Mouse (Mus musculus) Patski (cell line): ENCODE measurements around the gene Taar8a. TPM values are rescaled to one million over a fixed set of nuclear protein-coding genes. Genes with fewer than 3 reads are reported as not detected.
A peak's percentile ranks its signal among the peaks of the same experiment; 100 is the strongest.
"Not testable (repeated sequence)": the region's sequence is repeated elsewhere in the genome, so short reads cannot be mapped to it uniquely, and the experiment has no call there.

Experiments used
- ATAC-seq: fragments of 100-300 bp; one replicate; pipeline ENCODE4 v1.8.0; 2021
- CTCF ChIA-PET: fragments of 350-600 bp; sonication (Branson Sonifier 250); formaldehyde crosslinking; loops from one replicate; lab custom pipeline; 2022; ENCODE audit warnings: inconsistent platforms; lab: Charles Lee
- POLR2A ChIA-PET: fragments of 350-600 bp; sonication (Branson Sonifier 250); formaldehyde crosslinking; loops from one replicate; lab custom pipeline; 2022; ENCODE audit warnings: antibody characterized with exemption, inconsistent platforms; lab: Charles Lee
- DNase-seq: peaks from one replicate; pipeline ENCODE4 v3.0.0-alpha.2; 2011; ENCODE audit warnings: low read depth, low spot score
- H3K27me3 ChIP-seq: fragments of 371-371 bp; one replicate; pipeline ENCODE4 v1.5.1; 2021
- CTCF ChIP-seq: fragments of 100-300 bp; IDR thresholded peaks from one replicate; pipeline ENCODE4 v1.5.1; 2021
- in situ Hi-C: fragments of 300-500 bp; cut with MboI; formaldehyde crosslinking; loops from 3 replicates; pipeline ENCODE4 v1.11.1; 2018; ENCODE audit warnings: low pct_unique_long_range_greater_than_20kb, mixed read lengths
- polyA plus RNA-seq: library from polyadenylated mRNA; unstranded; gene quantifications from one replicate; pipeline ENCODE4 v1.2.3, GENCODE M21; 2021

Gene Taar8a
- polyA plus RNA-seq: not detected

GRCm38 (mm10) chr10:24076200-24076599, at the start of gene Taar8a:
Gene Taar8a (plus strand): TSS chr10:24076500.
- POLR2A ChIA-PET, ATAC-seq, DNase-seq, CTCF ChIA-PET: not testable (repeated sequence)
- in situ Hi-C loops: loop anchor here (25.0 kb wide), 1 partner anchor 989 kb away; no protein-coding TSS in a partner anchor
- H3K27me3 ChIP-seq: peaks cover 44% of the 10 kb centered on the region

- POLR2A ChIA-PET: no interaction called here
- ATAC-seq (no peak), DNase-seq (no peak)
- TF ChIP-seq CTCF: no peak
- CTCF ChIA-PET: no interaction called here
- in situ Hi-C loops: no loop called here
- H3K27me3 ChIP-seq: peaks cover 37% of the 10 kb centered on the region
Observed at GRCm38 (mm10) chr10:24026922-24027321, 49.4 kb upstream of the Taar8a start, which contains the start of gene Taar7d. Gene Taar7d (plus strand): TSS chr10:24027222.

GRCm38 (mm10) chr10:24031347-24031746, 45.0 kb upstream of the Taar8a start:
- POLR2A ChIA-PET: no interaction called here

GRCm38 (mm10) chr10:24037314-24037713, 39.0 kb upstream of the Taar8a start, which contains the start of gene Taar7e:
Gene Taar7e (plus strand): TSS chr10:24037614.
- DNase-seq (no peak), ATAC-seq (no peak)
- peaks cover 12% of the 10 kb centered on the region for H3K27me3 ChIP-seq
- ChIA-PET POLR2A (no interaction called here), CTCF (no interaction called here)
- TF ChIP-seq CTCF: no peak
- in situ Hi-C loops: no loop called here

More at GRCm38 (mm10) chr10:24031347-24031746, 45.0 kb upstream of the Taar8a start:
- CTCF ChIA-PET: interaction anchor here (0.7 to 0.9 kb wide), 2 partner anchors 10 kb away, joined by 3 read pairs; no protein-coding TSS in a partner anchor
- peaks cover 17% of the 10 kb centered on the region for H3K27me3 ChIP-seq
- TF ChIP-seq CTCF: no peak
- ATAC-seq: no peak
- in situ Hi-C loops: no loop called here
- DNase-seq: no peak

GRCm38 (mm10) chr10:24040120-24040869, 36.0 kb upstream of the Taar8a start:
- no peak for TF ChIP-seq CTCF
- in situ Hi-C loops: no loop called here
- ChIA-PET POLR2A (no interaction called here), CTCF (no interaction called here)
- H3K27me3 ChIP-seq: peaks cover 9% of the 10 kb centered on the region
- ATAC-seq (no peak), DNase-seq (no peak)

- ChIA-PET CTCF (no interaction called here), POLR2A (no interaction called here)
- ATAC-seq (no peak), DNase-seq (no peak)
- H3K27me3 ChIP-seq: peaks cover 6% of the 10 kb centered on the region
- in situ Hi-C loops: no loop called here
- no peak for TF ChIP-seq CTCF
Observed at GRCm38 (mm10) chr10:24049210-24049609, 27.1 kb upstream of the Taar8a start, which contains the start of gene Taar7f. Gene Taar7f (plus strand): TSS chr10:24049510.

- in situ Hi-C loops: no loop called here
- no peak for TF ChIP-seq CTCF
- ATAC-seq (no peak), DNase-seq (no peak)
- POLR2A ChIA-PET: no interaction called here
- CTCF ChIA-PET: no interaction called here
- H3K27me3 ChIP-seq: peaks cover 4% of the 10 kb centered on the region
Observed at GRCm38 (mm10) chr10:24052039-24052438, 24.3 kb upstream of the Taar8a start.

GRCm38 (mm10) chr10:24058986-24059385, 17.3 kb upstream of the Taar8a start:
- ATAC-seq (no peak), DNase-seq (no peak)
- TF ChIP-seq CTCF: no peak
- ChIA-PET CTCF (interaction anchor here (1.1 to 1.2 kb wide), 2 partner anchors 13 to 21 kb away, joined by 3 read pairs; no protein-coding TSS in a partner anchor), POLR2A (no interaction called here)
- in situ Hi-C loops: no loop called here
- peaks cover 16% of the 10 kb centered on the region for H3K27me3 ChIP-seq

- peaks cover 43% of the 10 kb centered on the region for H3K27me3 ChIP-seq
- in situ Hi-C loops: loop anchor here (25.0 kb wide), 1 partner anchor 987 kb away; no protein-coding TSS in a partner anchor
- CTCF ChIA-PET, DNase-seq, ATAC-seq, POLR2A ChIA-PET: not testable (repeated sequence)
Observed at GRCm38 (mm10) chr10:24074751-24075150, 1.5 kb upstream of the Taar8a start.

GRCm38 (mm10) chr10:24080166-24080565, 3.9 kb downstream of the Taar8a start:
- peaks cover 26% of the 10 kb centered on the region for H3K27me3 ChIP-seq
- CTCF ChIA-PET: interaction anchor here (0.8 to 1.6 kb wide), 8 partner anchors 12 to 274 kb away, joined by 3 to 4 read pairs (median 3); no protein-coding TSS in a partner anchor
- TF ChIP-seq CTCF: peak; percentile 68
- POLR2A ChIA-PET: interaction anchor here (0.6 kb wide), 1 partner anchor 254 kb away, joined by 3 read pairs; no protein-coding TSS in a partner anchor
- ATAC-seq (no peak), DNase-seq (no peak)
- in situ Hi-C loops: loop anchor here (5.0 to 25.0 kb wide), 2 partner anchors 263 to 993 kb away; no protein-coding TSS in a partner anchor

GRCm38 (mm10) chr10:24085936-24086335, 9.6 kb downstream of the Taar8a start:
- in situ Hi-C loops: loop anchor here (25.0 kb wide), 1 partner anchor 999 kb away; no protein-coding TSS in a partner anchor
- peaks cover 25% of the 10 kb centered on the region for H3K27me3 ChIP-seq
- ATAC-seq: no peak
- POLR2A ChIA-PET: no interaction called here
- no peak for TF ChIP-seq CTCF
- CTCF ChIA-PET: interaction anchor here (1.1 kb wide), 1 partner anchor 45 kb away, joined by 3 read pairs; no protein-coding TSS in a partner anchor
- no peak for DNase-seq
